Mouse (Mus musculus) layer of hippocampus, postnatal 36 days (tissue): ENCODE measurements around the gene Pms2. TPM values are rescaled to one million over a fixed set of nuclear protein-coding genes. Genes with fewer than 3 reads are reported as not detected.
A peak's percentile ranks its signal among the peaks of the same experiment; 100 is the strongest.

Experiments used
- DNase-seq, 2 experiments: peaks; one replicate each; pipeline ENCODE4 v3.0.0; 2022
- total RNA-seq, 2 experiments: library from RNA; stranded (reverse); gene quantifications; 2 replicates each; pipeline ENCODE4 v1.2.3; 2021

Pms2 gene
- total RNA-seq, 2 experiments from 2014 or later = 13.9 to 16.3 TPM

DNA sequence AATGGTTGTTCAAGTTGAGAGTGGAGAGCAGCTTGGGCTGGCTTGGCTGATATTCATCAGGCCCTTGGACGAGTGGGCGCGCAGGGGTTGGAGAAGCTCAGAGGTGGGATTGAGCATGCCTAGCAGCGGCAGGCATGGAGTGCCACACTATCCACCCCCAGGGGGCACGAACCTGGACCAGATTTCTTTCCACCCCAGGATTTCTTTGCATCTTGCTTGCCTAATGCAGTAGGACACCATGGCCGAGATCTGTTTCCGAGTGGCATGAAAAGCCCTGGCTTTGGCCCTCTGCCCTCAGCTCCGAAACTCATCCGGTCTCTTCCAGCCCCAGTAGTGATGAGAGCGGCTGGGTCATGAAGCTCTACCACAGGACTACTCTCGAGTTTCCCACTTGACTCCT, 23.6 kb downstream of the Pms2 start:
- no peak for DNase-seq

DNA sequence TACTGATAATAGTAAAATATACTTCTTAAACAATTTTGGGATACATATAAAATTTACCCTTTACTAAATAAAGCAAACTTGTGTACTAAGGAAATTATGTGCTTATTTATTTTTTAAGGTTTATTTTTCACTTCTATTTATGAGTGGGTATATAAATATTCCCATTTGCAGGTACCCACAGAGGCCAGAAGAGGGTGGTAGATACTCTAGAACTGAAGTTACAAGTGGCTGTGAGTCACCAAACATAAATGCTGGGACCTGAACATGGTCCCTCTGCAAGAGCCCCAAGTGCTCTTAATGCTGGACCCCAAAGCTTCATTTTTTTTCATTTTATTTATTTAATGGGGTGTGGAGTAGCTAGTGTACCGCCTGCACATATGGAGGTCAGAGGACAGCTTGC, 24.1 kb downstream of the Pms2 start:
- no peak for DNase-seq

DNA sequence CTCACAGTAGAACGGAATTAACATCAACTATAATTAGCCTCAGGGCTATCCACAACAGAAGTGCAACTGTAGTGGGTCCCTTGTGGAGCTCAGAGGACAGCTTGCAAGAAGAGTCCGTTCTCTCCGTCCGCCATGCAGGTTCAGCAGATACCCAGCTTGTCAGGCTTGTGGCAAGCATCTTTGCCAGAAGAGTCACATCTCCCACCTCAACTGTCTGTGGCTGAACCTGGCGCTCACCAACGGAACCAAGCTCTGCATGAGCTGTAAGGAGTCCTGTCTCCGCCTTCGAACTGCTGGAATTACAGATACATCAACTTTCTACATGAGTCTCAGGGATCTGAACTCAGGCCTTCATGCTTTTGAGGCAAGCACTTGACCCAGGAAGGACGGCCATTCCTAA, 26.4 kb downstream of the Pms2 start:
- no peak for DNase-seq

DNA sequence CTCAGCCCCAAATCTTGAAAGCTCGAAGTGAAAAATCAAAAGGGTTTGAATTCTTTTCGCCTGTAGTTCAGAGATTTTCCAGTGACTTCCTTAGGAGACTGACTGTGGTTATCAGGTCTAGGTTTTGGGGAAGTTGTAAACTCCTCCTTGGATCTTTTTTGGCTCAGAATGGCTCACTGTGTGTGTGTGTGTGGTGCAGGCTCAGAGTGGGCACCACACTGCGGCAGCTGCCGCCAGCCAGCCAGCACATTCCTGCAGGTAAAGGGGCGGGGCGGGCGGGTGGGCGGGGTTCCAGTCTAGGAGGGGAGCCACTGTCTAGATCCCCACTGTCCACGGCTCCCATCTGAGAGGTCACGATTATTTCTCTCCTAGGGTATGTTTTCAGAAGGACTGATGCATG, 31.8 kb downstream of the Pms2 start:
- DNase-seq = no peak

DNA sequence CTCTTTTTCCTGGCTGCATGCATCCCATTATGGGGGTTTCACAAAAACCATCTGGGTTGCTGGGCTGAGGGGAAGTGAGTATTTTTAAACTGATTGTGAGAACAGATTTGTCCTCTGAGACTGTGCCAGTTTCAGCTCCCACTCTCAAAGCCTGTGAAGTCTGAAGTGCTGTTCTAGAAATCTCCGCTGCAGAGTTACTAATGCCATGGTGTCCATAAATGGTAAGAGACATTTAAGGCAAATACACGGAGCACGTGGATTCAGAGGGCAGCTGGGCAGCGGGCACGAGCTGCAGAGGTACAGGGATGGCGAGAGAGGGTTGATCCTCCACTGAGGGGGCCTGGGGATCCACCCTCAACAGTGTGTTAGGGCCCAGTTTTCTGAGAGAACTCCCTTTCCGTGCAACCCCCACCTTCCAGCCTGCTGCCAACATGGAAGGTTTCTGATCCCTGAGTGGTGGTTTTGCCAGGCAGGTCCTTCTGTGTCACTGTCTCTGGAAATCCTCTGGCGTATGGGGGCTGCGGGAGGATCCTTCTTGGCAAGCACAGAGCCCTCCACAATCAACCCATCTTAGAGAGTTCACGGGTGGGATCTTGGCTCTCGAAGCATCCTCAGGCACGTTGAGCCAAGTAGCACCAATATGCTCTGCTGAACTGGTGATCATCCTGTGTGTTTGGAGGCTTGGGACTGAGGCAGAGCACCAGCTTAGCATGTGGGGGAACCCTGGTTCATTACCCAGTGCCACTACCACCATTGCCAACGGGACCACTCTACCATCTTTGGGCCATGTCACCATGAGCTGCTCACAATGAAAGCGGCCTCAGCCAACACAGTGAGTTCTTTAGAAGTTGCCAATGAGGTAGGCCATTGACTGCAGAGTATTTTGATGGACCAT, 33.7 kb downstream of the Pms2 start:
- DNase-seq = peak; percentile 76 to 85

DNA sequence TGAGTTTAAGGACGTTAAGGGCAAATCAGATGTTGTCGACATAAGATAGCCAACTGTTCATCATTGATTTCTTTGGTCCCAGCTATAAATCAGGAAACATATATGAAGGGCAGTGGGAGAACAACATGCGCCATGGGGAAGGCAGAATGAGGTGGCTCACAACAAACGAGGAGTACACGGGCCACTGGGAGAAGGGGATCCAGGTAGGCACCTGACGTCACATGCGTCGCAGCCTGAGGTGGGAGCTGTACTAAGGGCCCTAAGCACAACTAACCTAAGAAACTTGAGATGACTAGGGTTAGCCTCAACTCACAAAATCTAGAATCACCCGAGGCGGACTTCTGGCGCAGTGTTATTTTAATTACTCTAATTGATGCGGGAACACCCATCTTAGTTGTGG, 38.6 kb downstream of the Pms2 start:
- DNase-seq = no peak

DNA sequence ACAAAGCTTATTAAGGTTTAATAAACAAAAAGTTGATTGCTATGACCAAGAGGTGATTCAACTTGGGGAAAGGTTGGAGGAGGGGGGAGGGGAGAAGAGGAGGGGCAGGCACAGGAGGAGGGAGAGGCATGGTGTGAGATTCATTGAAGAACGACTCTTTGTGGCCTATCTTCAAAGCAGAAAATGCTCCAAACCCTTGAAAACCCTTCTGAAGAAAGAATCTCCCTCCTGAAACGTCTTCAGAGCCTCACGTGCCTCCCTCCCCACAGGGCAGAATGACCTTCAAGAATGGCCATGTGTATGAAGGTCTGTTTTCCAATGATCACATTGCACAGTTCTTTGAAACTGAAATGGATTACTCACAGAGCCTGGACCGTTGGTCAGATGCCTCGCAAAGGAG, 40.3 kb downstream of the Pms2 start:
- DNase-seq = no peak

DNA sequence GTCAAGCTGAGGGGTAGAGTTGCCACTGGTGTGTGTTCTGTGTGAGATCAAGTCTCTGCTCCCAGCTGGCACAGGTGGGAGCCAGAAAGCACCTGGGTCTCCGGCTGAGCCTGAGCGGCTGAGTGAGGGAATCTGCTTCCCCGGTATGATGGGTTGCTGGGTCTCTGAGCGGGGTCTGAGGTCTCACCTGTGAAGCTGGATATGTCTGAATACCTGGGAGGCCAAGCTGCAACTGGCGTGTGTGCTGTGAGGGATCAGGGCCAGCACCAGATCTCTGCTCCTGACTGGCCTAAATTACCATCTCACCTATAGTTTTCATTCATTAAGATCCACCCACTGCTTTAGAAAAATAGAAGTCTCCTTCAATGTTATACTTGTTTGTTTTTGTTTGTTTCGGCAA, 47.3 kb downstream of the Pms2 start:
- DNase-seq = no peak

DNA sequence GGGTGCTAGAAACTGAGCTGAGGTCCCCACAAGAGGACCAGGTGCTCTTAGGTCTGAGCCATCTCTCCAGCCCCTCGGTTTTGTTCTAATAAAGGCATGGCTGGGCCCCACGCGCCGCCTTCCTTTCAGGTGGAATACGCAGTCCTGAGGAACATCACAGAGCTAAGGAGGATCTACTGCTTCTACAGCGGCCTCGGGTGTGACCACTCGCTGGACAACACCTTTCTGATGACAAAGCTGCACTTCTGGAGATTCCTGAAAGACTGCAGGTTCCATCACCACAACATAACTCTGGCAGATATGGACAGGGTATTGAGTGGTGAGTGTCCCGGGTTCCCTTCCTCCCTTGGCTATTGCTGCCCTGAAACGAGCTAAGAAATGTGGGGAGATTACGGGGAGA, 49.8 kb downstream of the Pms2 start:
- no peak for DNase-seq

DNA sequence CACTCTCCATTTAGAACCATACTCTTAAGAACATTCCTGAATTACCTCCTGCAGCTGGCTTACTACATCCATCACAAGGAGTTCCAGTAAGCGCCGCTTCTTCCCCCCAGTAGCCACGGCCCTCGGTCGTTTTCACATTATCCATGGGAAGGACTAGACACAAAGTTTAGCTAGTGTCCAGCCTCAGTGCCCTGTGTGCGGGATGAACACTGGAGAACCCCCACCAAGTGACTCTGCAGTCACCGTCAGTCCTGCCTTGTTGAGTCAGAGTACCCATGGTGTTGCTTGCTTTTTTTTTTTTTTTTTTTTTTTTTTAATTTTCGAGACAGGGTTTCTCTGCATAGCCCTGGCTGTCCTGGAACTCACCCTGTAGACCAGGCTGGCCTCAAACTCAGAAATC, 51.4 kb downstream of the Pms2 start:
- DNase-seq = no peak

DNA sequence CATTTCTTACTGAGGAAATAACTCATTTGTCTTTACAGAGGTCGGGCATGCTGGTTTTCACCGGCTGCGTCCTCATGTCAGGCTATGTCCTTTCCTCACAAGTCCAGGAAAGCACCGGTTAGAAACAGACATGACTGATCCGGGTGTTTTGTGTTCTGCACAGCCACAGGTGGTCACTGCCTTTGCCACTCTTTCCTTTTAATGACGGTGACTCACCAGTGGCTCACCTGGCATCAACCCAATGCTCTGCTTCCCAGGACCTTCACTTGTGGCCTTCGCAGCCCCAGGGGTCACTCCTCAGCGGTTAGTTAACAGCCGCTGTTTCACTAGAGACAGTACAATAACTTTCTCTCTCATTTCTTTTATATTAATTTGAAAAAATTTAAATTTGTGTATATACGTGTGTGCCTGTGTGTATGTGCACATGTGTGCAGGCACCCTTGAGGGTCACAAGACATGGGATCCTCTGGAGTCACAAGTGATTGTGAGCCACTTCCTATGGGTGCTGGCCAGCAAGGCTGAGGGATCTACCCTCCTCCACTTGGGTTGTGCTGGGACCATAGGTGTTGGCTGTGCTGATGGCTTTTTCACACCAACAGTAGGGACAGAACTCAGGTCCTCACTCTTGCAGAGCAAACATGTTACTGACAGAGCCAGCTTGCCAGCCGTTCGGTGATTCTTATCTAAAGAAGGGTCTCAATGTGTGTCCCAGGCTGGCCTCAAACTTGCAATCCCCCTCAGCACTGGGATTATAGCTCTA, 56.0 kb downstream of the Pms2 start:
- DNase-seq = no peak

DNA sequence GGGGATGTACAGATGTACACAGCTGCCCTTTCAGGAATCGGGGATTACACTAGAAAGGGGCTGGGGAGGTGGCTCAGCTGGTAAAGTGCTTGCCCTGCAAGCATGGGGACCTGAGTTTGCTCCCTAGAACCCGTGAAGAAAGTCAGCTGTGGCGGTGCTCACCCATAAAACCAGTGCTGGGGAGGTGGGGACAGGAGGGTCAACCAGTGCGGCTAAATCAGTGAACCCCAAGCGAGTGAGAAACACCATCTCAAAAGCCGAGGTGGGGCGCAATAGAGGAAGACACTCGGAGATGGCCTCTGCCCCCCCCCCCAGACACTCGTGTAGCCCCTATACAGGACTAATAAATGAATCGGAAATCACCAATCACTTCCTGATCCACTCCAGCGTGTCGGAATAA, 56.9 kb downstream of the Pms2 start:
- DNase-seq = no peak

DNA sequence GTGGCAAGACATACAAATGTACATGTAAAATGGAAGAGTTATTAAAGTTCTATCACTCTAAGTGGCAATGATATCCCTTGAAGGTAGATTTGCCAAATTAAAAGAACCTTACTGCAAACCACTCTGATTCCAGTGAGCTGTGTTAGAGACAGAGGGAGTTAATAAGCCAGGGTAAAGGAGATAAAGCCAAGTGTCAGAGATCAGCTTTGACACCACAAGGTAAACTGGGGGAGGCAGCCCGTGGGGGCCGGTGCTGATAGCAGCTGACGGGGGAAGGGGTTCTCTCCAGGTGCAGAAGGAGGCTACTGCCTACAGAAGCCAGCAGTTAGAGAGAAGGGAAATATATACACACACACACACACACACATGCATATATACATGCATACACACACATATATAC, 62.9 kb downstream of the Pms2 start:
- no peak for DNase-seq

DNA sequence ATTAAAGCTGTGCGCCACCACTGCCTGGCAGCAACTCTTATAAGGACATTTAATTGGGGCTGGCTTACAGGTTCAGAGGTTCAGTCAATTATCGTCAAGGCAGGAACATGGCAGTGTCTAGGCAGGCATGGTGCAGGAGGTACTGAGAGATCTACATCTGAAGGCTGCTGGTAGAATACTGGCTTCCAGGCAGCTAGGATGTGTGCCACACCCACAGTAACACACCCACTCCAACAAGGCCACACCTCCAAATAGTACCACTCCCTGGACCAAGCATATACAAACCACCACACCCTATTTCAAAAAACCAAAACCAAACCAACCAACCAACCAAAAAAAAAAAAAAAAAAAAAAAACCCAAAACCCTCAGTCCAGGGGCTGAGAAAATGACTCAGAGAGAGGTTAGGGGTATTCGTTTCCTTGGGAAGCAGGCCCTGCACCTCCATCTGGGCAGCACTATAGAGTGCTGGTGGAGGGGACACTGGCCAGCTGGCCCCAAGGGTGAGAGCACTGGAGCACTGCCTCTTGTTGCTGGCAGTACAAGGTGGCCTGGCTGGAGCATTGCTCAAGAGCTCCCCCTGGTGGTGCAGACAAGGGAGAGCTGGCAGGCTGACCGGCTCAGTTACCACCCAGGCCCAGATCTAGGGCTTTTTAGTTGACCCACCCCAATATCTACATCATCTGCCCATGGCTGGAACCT, 65.3 kb downstream of the Pms2 start:
- DNase-seq = peak; percentile 43 to 55

DNA sequence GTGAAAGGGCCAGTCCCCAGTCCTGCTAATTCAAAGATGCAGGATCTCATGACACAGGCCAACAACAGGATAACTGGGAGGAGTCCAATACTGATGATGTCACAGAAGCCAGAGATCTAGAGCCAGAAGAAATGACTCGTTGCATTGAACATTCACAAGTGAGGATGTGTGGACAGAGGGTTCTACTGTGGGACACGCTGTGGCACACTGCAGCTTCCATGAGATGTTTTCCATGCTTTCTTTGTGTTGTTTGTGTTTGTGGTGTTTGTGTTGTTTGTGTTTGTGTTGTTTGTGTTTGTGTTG, 65.8 kb downstream of the Pms2 start:
- DNase-seq = no peak

DNA sequence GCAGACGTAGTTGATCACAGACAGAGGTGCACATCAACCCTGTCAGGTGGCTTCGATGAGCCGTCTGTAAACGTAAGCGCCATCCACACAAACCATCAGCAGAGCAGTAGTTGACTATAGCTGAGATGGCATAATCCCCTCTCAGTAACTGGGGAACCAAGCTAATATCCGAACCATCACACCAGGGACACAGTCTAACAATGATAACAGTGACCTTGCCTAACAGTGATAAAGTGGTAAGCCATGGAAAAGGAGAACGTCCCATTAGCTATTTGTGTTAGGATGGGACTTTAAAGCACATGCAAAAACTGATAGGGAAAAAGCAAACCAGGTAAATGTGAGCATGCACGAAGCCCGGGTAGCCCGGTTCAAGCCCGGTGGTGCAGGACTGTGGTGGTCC, 66.5 kb downstream of the Pms2 start:
- DNase-seq = no peak

DNA sequence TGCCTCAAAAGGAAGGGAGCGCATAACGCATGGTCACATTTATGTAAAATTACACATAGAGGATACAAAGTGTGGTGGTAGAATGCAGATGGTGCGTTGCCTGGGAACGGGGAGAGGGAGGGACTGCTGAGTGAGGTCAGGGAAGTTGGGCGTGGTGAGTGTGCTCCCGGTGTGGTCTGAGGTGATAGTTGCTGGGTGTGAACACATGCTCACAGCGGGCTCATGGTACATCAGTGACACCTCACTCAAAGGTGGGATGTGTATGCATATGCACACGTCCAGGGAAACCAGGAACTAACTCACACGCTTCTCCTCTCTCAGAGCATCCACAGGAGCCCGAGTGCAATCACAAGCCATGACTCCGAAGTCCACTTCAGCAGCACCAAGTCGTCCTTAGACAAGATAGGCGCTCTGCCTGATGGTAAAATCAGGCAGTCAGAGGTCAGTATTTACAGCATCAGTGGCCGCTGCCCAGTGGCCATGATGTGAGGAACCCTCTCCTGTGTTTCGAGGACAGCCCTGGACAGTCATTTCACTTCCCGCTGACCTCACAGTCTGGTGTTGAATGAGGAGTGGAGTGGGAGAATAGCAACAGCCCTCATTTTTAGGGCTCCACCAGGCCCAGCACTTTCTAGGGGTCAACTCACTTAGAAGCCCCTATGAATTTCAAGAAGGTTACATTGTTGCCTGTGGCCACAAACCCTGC, 67.1 kb downstream of the Pms2 start:
- DNase-seq = no peak

DNA sequence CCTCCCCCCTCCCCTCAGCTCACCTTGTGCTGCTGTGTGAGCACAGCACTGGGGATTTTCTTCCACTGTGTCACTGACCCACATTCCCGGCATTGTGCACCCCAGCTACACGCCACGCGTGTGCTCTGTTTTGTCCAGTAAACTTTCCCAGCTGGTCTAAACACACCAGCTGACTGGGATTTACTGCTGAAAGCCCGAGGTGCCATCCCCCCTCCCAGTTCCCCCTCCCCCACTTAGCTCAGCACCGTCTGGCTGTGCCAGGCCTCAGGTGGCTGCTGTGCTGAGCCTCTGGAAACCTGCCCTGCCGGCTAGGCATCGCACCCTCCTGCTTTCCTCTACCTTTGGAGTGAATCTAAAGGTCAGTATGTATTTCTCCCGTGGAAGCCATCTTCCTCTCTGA, 71.1 kb downstream of the Pms2 start:
- DNase-seq = no peak

DNA sequence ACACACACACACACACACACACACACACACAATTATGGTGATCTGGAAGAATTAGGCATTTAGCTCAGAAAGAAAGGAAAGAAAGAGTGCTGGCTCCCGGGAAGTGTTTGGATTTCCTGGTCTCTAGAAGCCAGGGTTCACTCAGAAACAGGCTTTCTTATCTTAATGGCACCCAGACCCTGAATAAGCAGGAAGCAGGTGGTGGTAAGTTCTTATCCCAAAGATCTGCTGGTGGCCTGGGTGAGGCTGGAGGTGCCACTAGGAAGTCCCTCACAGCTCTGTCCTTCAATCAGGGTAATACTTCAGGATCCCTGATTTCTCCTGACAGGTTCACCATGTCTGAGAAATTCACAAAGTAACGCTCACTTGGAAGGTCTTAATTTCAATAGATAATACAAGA, 72.6 kb downstream of the Pms2 start:
- no peak for DNase-seq
